Mouse (Mus musculus) kidney, postnatal 0 days (tissue): ENCODE measurements around the gene Sgcd. TPM values are rescaled to one million over a fixed set of nuclear protein-coding genes. Genes with fewer than 3 reads are reported as not detected.
A peak's percentile ranks its signal among the peaks of the same experiment; 100 is the strongest.

Source experiments
- ATAC-seq: fragments of 200-750 bp; cut with Nextera tagmentation; replicated peaks from 2 replicates; pipeline ENCODE4 v1.8.0; 2017; ENCODE audit warnings: low read depth, moderate number of reproducible peaks, moderate TSS enrichment, moderate library complexity; ENCODE audit not compliant: low FRiP score
- DNase-seq: peaks from one replicate; pipeline ENCODE4 v3.0.0-alpha.2; 2016; ENCODE audit warnings: low spot score
- H3K27ac ChIP-seq: fragments of 300-500 bp; sonication (generic); 2 replicates; pipeline ENCODE4 v1.5.1; 2014; ENCODE audit warnings: mild to moderate bottlenecking
- H3K27me3 ChIP-seq: fragments of 300-500 bp; sonication (generic); 2 replicates; pipeline ENCODE4 v1.6.1; 2014; ENCODE audit warnings: low read length, mixed read lengths; ENCODE audit not compliant: insufficient read depth
- H3K36me3 ChIP-seq: fragments of 300-500 bp; sonication (generic); 2 replicates; pipeline ENCODE4 v1.6.1; 2014; ENCODE audit warnings: low read length, mixed read lengths; ENCODE audit not compliant: insufficient read depth
- H3K4me1 ChIP-seq: fragments of 300-500 bp; sonication (generic); replicated peaks from 2 replicates; pipeline ENCODE4 v1.6.1; 2014; ENCODE audit warnings: antibody characterized with exemption, low read length, mixed read lengths; ENCODE audit not compliant: insufficient read depth
- H3K4me2 ChIP-seq: fragments of 300-500 bp; sonication (generic); 2 replicates; pipeline ENCODE4 v1.6.1; 2014; ENCODE audit warnings: mild to moderate bottlenecking, low read length, moderate library complexity, mixed read lengths
- H3K4me3 ChIP-seq: fragments of 300-500 bp; sonication (generic); replicated peaks from 2 replicates; pipeline ENCODE4 v1.5.1; 2014; ENCODE audit warnings: low read depth, low read length
- H3K9ac ChIP-seq: fragments of 300-500 bp; sonication (generic); 2 replicates; pipeline ENCODE4 v1.6.1; 2014; ENCODE audit warnings: low read depth, low read length
- H3K9me3 ChIP-seq: fragments of 300-500 bp; sonication (generic); replicated peaks from 2 replicates; pipeline ENCODE4 v1.6.1; 2016; ENCODE audit warnings: low read length, inconsistent platforms, mixed read lengths
- CTCF ChIP-seq: IDR thresholded peaks from 2 replicates; pipeline ENCODE4 v1.5.1; 2016; ENCODE audit warnings: antibody characterized with exemption, low read depth, mild to moderate bottlenecking, moderate library complexity
- WGBS: fragments of 180-500 bp; shearing (Covaris S2); extraction: QIAGEN DNeasy Blood & Tissue Kit; methylation state at CpG from one replicate; pipeline ENCODE4 v1.1.7; 2014; 5-methylcytosine and 5-hydroxymethylcytosine counted together
- polyA plus RNA-seq: library from polyadenylated mRNA; unstranded; fragments of >200 nt; fragmentation: Nextera tagmentation; extraction: Ambion mirVana; gene quantifications from 2 replicates; pipeline ENCODE4 v1.2.1, GENCODE M21; 2015

Gene Sgcd
- polyA plus RNA-seq, 1 experiment from 2014 or later, result 1.3 TPM

DNA sequence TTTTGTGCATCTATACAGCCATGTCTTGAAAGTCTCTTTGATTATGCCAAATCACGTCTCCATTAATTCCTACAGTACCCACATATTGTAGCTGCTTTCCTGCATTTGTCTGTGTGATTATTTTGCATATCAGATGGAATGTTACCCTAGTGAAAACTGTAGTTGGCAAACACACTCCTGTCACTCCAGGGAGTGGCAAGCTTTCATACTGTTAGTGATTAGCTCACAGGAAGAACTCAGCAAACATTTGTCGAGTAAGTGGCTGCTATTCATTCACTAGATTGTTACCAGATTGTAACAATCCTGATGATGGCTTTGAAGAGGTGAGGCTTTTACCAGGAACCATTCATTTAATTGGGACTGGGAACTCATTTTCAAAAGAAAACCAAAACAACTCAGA lies 645.3 kb downstream of the Sgcd start:
- DNase-seq, result no peak
- no peaks in the 10 kb centered on the region for H3K27me3 ChIP-seq
- no peak overlapping the region for H3K4me3 ChIP-seq
- no peaks in the 10 kb centered on the region for H3K4me1 ChIP-seq
- no peak overlapping the region for H3K4me2 ChIP-seq
- H3K9me3 ChIP-seq, result no peaks in the 10 kb centered on the region
- WGBS, result 43% methylated on average over 2 of the region's 2 CpGs
- no peak for TF ChIP-seq CTCF
- no peak overlapping the region for H3K9ac ChIP-seq
- no peak overlapping the region for H3K27ac ChIP-seq
- ATAC-seq, result no peak
- no peaks in the 10 kb centered on the region for H3K36me3 ChIP-seq

- TF ChIP-seq CTCF, result no peak
- 93% methylated on average over 2 of the region's 2 CpGs for WGBS
- ATAC-seq (no peak), DNase-seq (no peak)
- Histone ChIP-seq H3K4me2 (no peak overlapping the region), H3K9me3 (no peaks in the 10 kb centered on the region), H3K36me3 (no peaks in the 10 kb centered on the region), H3K4me1 (no peaks in the 10 kb centered on the region), H3K4me3 (no peak overlapping the region), H3K27ac (no peak overlapping the region), H3K27me3 (no peaks in the 10 kb centered on the region), H3K9ac (no peak overlapping the region)
Observed at GRCm38 (mm10) chr11:47333702-47334101, 655.1 kb downstream of the Sgcd start.

GRCm38 (mm10) chr11:47305579-47305978 lies 683.2 kb downstream of the Sgcd start:
- Histone ChIP-seq H3K4me2 (no peak overlapping the region), H3K4me1 (0 out of 2 replicates have a peak, but pooled peaks cover 3% of the 10 kb centered on the region), H3K9me3 (no peaks in the 10 kb centered on the region), H3K27ac (no peak overlapping the region), H3K27me3 (no peaks in the 10 kb centered on the region), H3K36me3 (no peaks in the 10 kb centered on the region), H3K4me3 (no peak overlapping the region), H3K9ac (no peak overlapping the region)
- DNase-seq (peak; percentile 57), ATAC-seq (no peak)
- no peak for TF ChIP-seq CTCF

- 50% methylated on average over 12 of the region's 12 CpGs for WGBS
- peak; percentile 69 for DNase-seq
- no peak overlapping the region for H3K9ac ChIP-seq
- ATAC-seq, result no peak
- H3K4me2 ChIP-seq, result no peak overlapping the region
- 0 out of 2 replicates have a peak, but pooled peaks cover 3% of the 10 kb centered on the region for H3K4me1 ChIP-seq
- no peak overlapping the region for H3K27ac ChIP-seq
- H3K27me3 ChIP-seq, result no peaks in the 10 kb centered on the region
- no peak for TF ChIP-seq CTCF
- no peaks in the 10 kb centered on the region for H3K9me3 ChIP-seq
- no peak overlapping the region for H3K4me3 ChIP-seq
- no peaks in the 10 kb centered on the region for H3K36me3 ChIP-seq
Observed at GRCm38 (mm10) chr11:47304702-47305450, 683.9 kb downstream of the Sgcd start.

DNA sequence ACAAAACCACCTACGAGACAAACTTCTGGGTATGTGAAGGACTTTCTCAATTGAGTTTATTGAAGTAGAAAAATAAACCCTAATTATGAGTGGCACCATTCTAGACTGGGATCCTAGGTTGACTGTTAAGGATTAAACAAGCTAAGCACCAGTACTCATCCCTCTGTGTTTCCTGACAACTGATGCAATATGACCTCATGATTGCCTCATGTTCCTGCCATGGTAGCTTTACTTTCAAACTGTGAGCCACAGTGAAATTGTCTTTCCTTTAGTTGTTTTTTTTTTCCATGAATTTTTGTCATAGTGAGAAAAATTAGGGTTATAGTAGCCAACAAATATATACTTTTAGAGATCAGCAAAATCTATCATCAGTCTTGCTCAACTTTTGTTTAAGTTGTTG lies 689.0 kb downstream of the Sgcd start:
- WGBS, result 93% methylated on average over 1 of the region's 1 CpGs
- no peak for TF ChIP-seq CTCF
- no peak for ATAC-seq
- Histone ChIP-seq H3K27ac (no peak overlapping the region), H3K9me3 (no peaks in the 10 kb centered on the region), H3K4me3 (no peak overlapping the region), H3K36me3 (no peaks in the 10 kb centered on the region), H3K9ac (no peak overlapping the region), H3K27me3 (no peaks in the 10 kb centered on the region), H3K4me1 (0 out of 2 replicates have a peak, but pooled peaks cover 3% of the 10 kb centered on the region), H3K4me2 (no peak overlapping the region)
- no peak for DNase-seq

DNA sequence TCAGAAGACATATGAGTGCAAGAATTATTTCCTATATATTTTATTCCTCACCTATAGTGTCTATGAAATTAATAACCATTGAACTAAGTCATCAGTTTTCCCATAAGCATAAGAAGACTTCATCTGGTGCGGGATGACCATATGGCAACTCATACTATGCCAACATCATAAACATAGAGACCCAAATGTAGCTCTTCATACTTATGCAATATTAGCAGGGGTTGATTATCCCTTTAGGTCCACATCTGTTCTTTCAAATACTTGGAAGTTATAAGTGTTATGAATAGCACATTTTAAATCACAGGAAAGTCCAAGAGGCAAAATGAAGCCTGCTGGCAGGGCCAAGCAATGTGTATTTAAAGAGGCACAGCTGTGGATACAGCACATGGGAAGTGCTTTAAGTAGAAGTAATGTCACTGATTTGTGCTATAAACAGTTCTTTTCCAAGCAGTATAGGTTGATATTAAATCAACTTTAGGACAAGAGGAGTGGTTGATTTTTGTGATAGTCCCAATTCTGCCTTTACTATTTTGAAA lies 690.9 kb downstream of the Sgcd start:
- Histone ChIP-seq H3K36me3 (no peaks in the 10 kb centered on the region), H3K27ac (no peak overlapping the region), H3K4me2 (no peak overlapping the region), H3K4me1 (no peaks in the 10 kb centered on the region), H3K9me3 (no peaks in the 10 kb centered on the region), H3K4me3 (no peak overlapping the region), H3K27me3 (no peaks in the 10 kb centered on the region), H3K9ac (no peak overlapping the region)
- 93% methylated on average over 1 of the region's 1 CpGs for WGBS
- DNase-seq (no peak), ATAC-seq (no peak)
- no peak for TF ChIP-seq CTCF
